In genomic region chr17:48776502-48776902, GRCm38 (mm10) we compare ENCODE assay signal across 12 mouse cellular contexts.
DNase-seq lines count a peak whose midpoint lies in the region; ATAC-seq lines count a peak whose summit lies in the region.
"Had no signal": no experiment of that assay in that cellular context is flagged by ENCODE, and none has a peak within 500 bp of the region (broad histone marks: within the 10 kb centered on the region; RNA-seq: fewer than 3 reads in every experiment).

No protein-coding gene starts in this region.

- peak; percentile 29 for DNase-seq in neural tube, embryonic 11.5 days (ENCODE audit: low spot score)
- no peak for DNase-seq in neural tube, embryonic 10.5 days (ENCODE audit: extremely low spot score, low spot score)
- peak; percentile 51 for DNase-seq in midbrain, embryonic 10.5 days (ENCODE audit: low spot score)
- DNase-seq in kidney, postnatal 10 days = no peak
- DNase-seq in left cerebral cortex, postnatal 10 days (ENCODE audit: extremely low spot score in 1 of 2, low spot score in 2 of 2) = no peak
- DNase-seq: adrenal gland, adult 8-10 months; gastrocnemius, postnatal 36 days; kidney, adult 11 months; lung, postnatal 14 days had no signal

- H3K9me3 ChIP-seq in neural tube, embryonic 11.5 days (ENCODE audit: control insufficient read depth, low read length) = no peaks in the 10 kb centered on the region
- H3K9me3 ChIP-seq in forebrain, embryonic 16.5 days (ENCODE audit: control insufficient read depth, low read length) = no peaks in the 10 kb centered on the region
- H3K9me3 ChIP-seq in midbrain, embryonic 10.5 days (replicated peaks) = no peaks in the 10 kb centered on the region
- H3K9me3 ChIP-seq in neural tube, embryonic 15.5 days (replicated peaks) = no peaks in the 10 kb centered on the region
- H3K9me3 ChIP-seq in intestine, embryonic 15.5 days = no peaks in the 10 kb centered on the region

- H3K4me1 ChIP-seq in neural tube, embryonic 11.5 days (ENCODE audit: control insufficient read depth, insufficient read depth, low read length) = peaks cover 20% of the 10 kb centered on the region
- peaks cover 30% of the 10 kb centered on the region for H3K4me1 ChIP-seq in forebrain, embryonic 16.5 days (replicated peaks; ENCODE audit: control insufficient read depth, insufficient read depth, low read length)
- H3K4me1 ChIP-seq in midbrain, embryonic 10.5 days = peaks cover 55% of the 10 kb centered on the region
- peaks cover 49% of the 10 kb centered on the region for H3K4me1 ChIP-seq in neural tube, embryonic 15.5 days
- no peaks in the 10 kb centered on the region for H3K4me1 ChIP-seq in intestine, embryonic 15.5 days (replicated peaks)

- peak overlapping the region; percentile 42; the same call in 1 of the 2 replicates for H3K27ac ChIP-seq in neural tube, embryonic 11.5 days (ENCODE audit: low read depth, low read length)
- peak overlapping the region; percentile 76 for H3K27ac ChIP-seq in forebrain, embryonic 16.5 days (ENCODE audit: low read length)
- H3K27ac ChIP-seq in midbrain, embryonic 10.5 days (replicated peaks) = peak overlapping the region; percentile 81
- peak overlapping the region; percentile 70 for H3K27ac ChIP-seq in neural tube, embryonic 15.5 days (replicated peaks)
- no peak overlapping the region for H3K27ac ChIP-seq in intestine, embryonic 15.5 days

- WGBS in neural tube, embryonic 11.5 days = 18% methylated on average over 2 of the region's 2 CpGs
- 0% methylated on average over 2 of the region's 2 CpGs for WGBS in forebrain, embryonic 16.5 days
- WGBS in midbrain, embryonic 10.5 days = 12% methylated on average over 2 of the region's 2 CpGs
- WGBS in neural tube, embryonic 15.5 days = 9% methylated on average over 2 of the region's 2 CpGs
- 26% methylated on average over 2 of the region's 2 CpGs for WGBS in intestine, embryonic 15.5 days

- H3K27me3 ChIP-seq in neural tube, embryonic 11.5 days (ENCODE audit: control insufficient read depth, insufficient read depth, low read length) = no peaks in the 10 kb centered on the region
- H3K27me3 ChIP-seq in forebrain, embryonic 16.5 days (replicated peaks; ENCODE audit: control insufficient read depth, insufficient read depth, low read length) = no peaks in the 10 kb centered on the region
- H3K27me3 ChIP-seq in midbrain, embryonic 10.5 days (ENCODE audit: low read depth, poor library complexity, severe bottlenecking) = peaks cover 37% of the 10 kb centered on the region
- no peaks in the 10 kb centered on the region for H3K27me3 ChIP-seq in neural tube, embryonic 15.5 days (replicated peaks)
- no peaks in the 10 kb centered on the region for H3K27me3 ChIP-seq in intestine, embryonic 15.5 days (replicated peaks)

- H3K4me2 ChIP-seq in neural tube, embryonic 11.5 days (ENCODE audit: low read depth) = no peak overlapping the region
- H3K4me2 ChIP-seq in forebrain, embryonic 16.5 days (ENCODE audit: low read length) = no peak overlapping the region
- H3K4me2 ChIP-seq in neural tube, embryonic 15.5 days = no peak overlapping the region
- no peak overlapping the region for H3K4me2 ChIP-seq in intestine, embryonic 15.5 days (replicated peaks)

- peak overlapping the region; percentile 40 for H3K9ac ChIP-seq in neural tube, embryonic 11.5 days (ENCODE audit: low read length)
- H3K9ac ChIP-seq in forebrain, embryonic 16.5 days (replicated peaks; ENCODE audit: low read depth, low read length) = peak overlapping the region; percentile 15
- H3K9ac ChIP-seq in neural tube, embryonic 15.5 days (replicated peaks) = no peak overlapping the region
- H3K9ac ChIP-seq in intestine, embryonic 15.5 days = no peak overlapping the region

- intact Hi-C loops in left cerebral cortex, postnatal 10 days (cut with DNase I) = no loop called here

- no peak overlapping the region for H3K4me3 ChIP-seq in neural tube, embryonic 11.5 days (ENCODE audit: low read depth, low read length)
- H3K4me3 ChIP-seq in forebrain, embryonic 16.5 days (replicated peaks; ENCODE audit: low read length) = no peak overlapping the region
- peak overlapping the region; percentile 14; the same call in 1 of the 2 replicates for H3K4me3 ChIP-seq in midbrain, embryonic 10.5 days
- no peak overlapping the region for H3K4me3 ChIP-seq in neural tube, embryonic 15.5 days (replicated peaks)
- H3K4me3 ChIP-seq in intestine, embryonic 15.5 days (replicated peaks) = no peak overlapping the region

- peak; percentile 54; the same call in 1 of the 2 replicates for ATAC-seq in neural tube, embryonic 11.5 days (ENCODE audit: insufficient read depth, low FRiP score, low TSS enrichment)
- peak; percentile 57 for ATAC-seq in forebrain, embryonic 16.5 days
- ATAC-seq in neural tube, embryonic 15.5 days (ENCODE audit: low FRiP score) = 0 out of 2 replicates have a peak, but pooled peaks have one; percentile 6
- ATAC-seq in intestine, embryonic 15.5 days = no peak

- H3K36me3 ChIP-seq in neural tube, embryonic 11.5 days (ENCODE audit: control insufficient read depth, insufficient read depth, low read length) = no peaks in the 10 kb centered on the region
- H3K36me3 ChIP-seq in forebrain, embryonic 16.5 days (ENCODE audit: control insufficient read depth, insufficient read depth) = no peaks in the 10 kb centered on the region
- H3K36me3 ChIP-seq in midbrain, embryonic 10.5 days = no peaks in the 10 kb centered on the region
- H3K36me3 ChIP-seq in neural tube, embryonic 15.5 days = no peaks in the 10 kb centered on the region
- no peaks in the 10 kb centered on the region for H3K36me3 ChIP-seq in intestine, embryonic 15.5 days

Comparison
In these comparisons a context has a peak if more than half of its experiments do, and no peak if none do; other contexts are left out.
1. DNase-seq: peak in neural tube, embryonic 11.5 days (single experiment) and midbrain, embryonic 10.5 days (single experiment); none in neural tube, embryonic 10.5 days (single experiment), kidney, postnatal 10 days (single experiment) and left cerebral cortex, postnatal 10 days (0 of 2).
2. H3K9ac ChIP-seq: peak in neural tube, embryonic 11.5 days (single experiment) and forebrain, embryonic 16.5 days (single experiment); none in neural tube, embryonic 15.5 days (single experiment) and intestine, embryonic 15.5 days (single experiment).